Comparison of ENCODE assay signal across 8 mouse cellular contexts in genomic region chr2:173023371-173023851, GRCm38 (mm10). TPM values are rescaled to one million over a fixed set of nuclear protein-coding genes. Genes with fewer than 3 reads are reported as not detected.
DNase-seq lines count a peak whose midpoint lies in the region; ATAC-seq lines count a peak whose summit lies in the region.

No protein-coding gene starts in this region.

- no peaks in the 10 kb centered on the region; the same call in 1 of the 2 replicates for H3K36me3 ChIP-seq in kidney, embryonic 14.5 days (ENCODE audit: control insufficient read depth, insufficient read depth, low read length)
- H3K36me3 ChIP-seq in embryonic facial prominence, embryonic 11.5 days (replicated peaks; ENCODE audit: control insufficient read depth, insufficient read depth, low read depth, low read length): no peaks in the 10 kb centered on the region
- peaks cover 7% of the 10 kb centered on the region for H3K36me3 ChIP-seq in intestine, embryonic 14.5 days (ENCODE audit: control insufficient read depth, insufficient read depth, low read length)

- H3K9me3 ChIP-seq in kidney, embryonic 14.5 days (ENCODE audit: control insufficient read depth, low read length): no peaks in the 10 kb centered on the region
- H3K9me3 ChIP-seq in embryonic facial prominence, embryonic 11.5 days (replicated peaks; ENCODE audit: control insufficient read depth, low read length): no peaks in the 10 kb centered on the region
- no peaks in the 10 kb centered on the region for H3K9me3 ChIP-seq in intestine, embryonic 14.5 days (ENCODE audit: control insufficient read depth, low read length)

- ATAC-seq in kidney, embryonic 14.5 days (ENCODE audit: low FRiP score, low TSS enrichment): no peak
- ATAC-seq in embryonic facial prominence, embryonic 11.5 days (replicated peaks; ENCODE audit: insufficient number of reproducible peaks, low FRiP score, low TSS enrichment, low read depth): no peak
- no peak for ATAC-seq in intestine, embryonic 14.5 days (replicated peaks; ENCODE audit: low FRiP score, low TSS enrichment, low read depth)

- peaks cover 41% of the 10 kb centered on the region for H3K4me1 ChIP-seq in kidney, embryonic 14.5 days (ENCODE audit: control insufficient read depth, insufficient read depth, low read length)
- H3K4me1 ChIP-seq in embryonic facial prominence, embryonic 11.5 days (ENCODE audit: control insufficient read depth, insufficient read depth, low read length): peaks cover 7% of the 10 kb centered on the region
- H3K4me1 ChIP-seq in intestine, embryonic 14.5 days (replicated peaks; ENCODE audit: control insufficient read depth, insufficient read depth, low read length): peaks cover 30% of the 10 kb centered on the region

- H3K4me2 ChIP-seq in kidney, embryonic 14.5 days (replicated peaks; ENCODE audit: low read depth, low read length): peak overlapping the region; percentile 93
- H3K4me2 ChIP-seq in embryonic facial prominence, embryonic 11.5 days (ENCODE audit: low read depth, low read length): peak overlapping the region; percentile 88
- peak overlapping the region; percentile 75 for H3K4me2 ChIP-seq in intestine, embryonic 14.5 days (ENCODE audit: low read length)

- WGBS in kidney, embryonic 14.5 days: 81% methylated on average over 7 of the region's 7 CpGs
- WGBS in embryonic facial prominence, embryonic 11.5 days: 86% methylated on average over 7 of the region's 7 CpGs
- WGBS in intestine, embryonic 14.5 days: 79% methylated on average over 7 of the region's 7 CpGs

- H3K4me3 ChIP-seq in kidney, embryonic 14.5 days (ENCODE audit: low read length): peak overlapping the region; percentile 83; the same call in 1 of the 2 replicates
- peak overlapping the region; percentile 57 for H3K4me3 ChIP-seq in embryonic facial prominence, embryonic 11.5 days (ENCODE audit: low read depth, low read length)
- H3K4me3 ChIP-seq in intestine, embryonic 14.5 days (ENCODE audit: low read depth, low read length): peak overlapping the region; percentile 83

- DNase-seq in kidney, postnatal 4 days: no peak
- no peak for DNase-seq in embryonic facial prominence, embryonic 11.5 days (ENCODE audit: low spot score)
- DNase-seq in intestine, embryonic 14.5 days (ENCODE audit: low spot score): no peak
- DNase-seq in naive thymus-derived CD4-positive, alpha-beta T cell, adult 2 months (ENCODE audit: low read depth): peak; percentile 83
- DNase-seq in cerebellum, postnatal 10 days: no peak
- DNase-seq in embryo, embryonic 10.5 days (ENCODE audit: low spot score): no peak
- no peak for DNase-seq in left cerebral cortex, postnatal 36 days (ENCODE audit: low spot score in 2 of 2)

- intact Hi-C loops in left cerebral cortex, postnatal 36 days (cut with DNase I): loop anchor here (10.0 kb wide), 1 partner anchor 61 kb away; no protein-coding TSS in a partner anchor

- peak overlapping the region; percentile 72 for H3K9ac ChIP-seq in kidney, embryonic 14.5 days (ENCODE audit: low read depth, low read length)
- H3K9ac ChIP-seq in embryonic facial prominence, embryonic 11.5 days (replicated peaks; ENCODE audit: low read length): peak overlapping the region; percentile 1
- no peak overlapping the region; the same call in 1 of the 2 replicates for H3K9ac ChIP-seq in intestine, embryonic 14.5 days (ENCODE audit: low read length)

- no peak overlapping the region for H3K27ac ChIP-seq in kidney, embryonic 14.5 days (ENCODE audit: low read depth, low read length)
- H3K27ac ChIP-seq in embryonic facial prominence, embryonic 11.5 days (replicated peaks; ENCODE audit: low read depth, low read length): no peak overlapping the region
- H3K27ac ChIP-seq in intestine, embryonic 14.5 days (ENCODE audit: low read depth): no peak overlapping the region

- H3K27me3 ChIP-seq in kidney, embryonic 14.5 days (ENCODE audit: control insufficient read depth, insufficient read depth, low read length): peaks cover 6% of the 10 kb centered on the region; the same call in 1 of the 2 replicates
- H3K27me3 ChIP-seq in embryonic facial prominence, embryonic 11.5 days (ENCODE audit: control insufficient read depth, insufficient read depth, low read length): peaks cover 8% of the 10 kb centered on the region
- H3K27me3 ChIP-seq in intestine, embryonic 14.5 days (replicated peaks; ENCODE audit: control insufficient read depth, insufficient read depth, low read length): peaks cover 8% of the 10 kb centered on the region

RNA-seq across cellular contexts. Expression of gene Rbm38, which starts 3.1 kb away (rescaled TPM):
- polyA plus RNA-seq in kidney, embryonic 14.5 days (2014; fragmentation: Nextera tagmentation; extraction: Ambion mirVana): 41.3 and 42.6 TPM in 2 replicates
- 46.6 and 56.5 TPM in 2 replicates for polyA plus RNA-seq in embryonic facial prominence, embryonic 11.5 days (2014; fragmentation: Nextera tagmentation; extraction: Ambion mirVana)
- polyA plus RNA-seq in intestine, embryonic 14.5 days (2014; fragmentation: Nextera tagmentation; extraction: Ambion mirVana): 49.4 and 53.0 TPM in 2 replicates
- 1 to 10 TPM; 3.0 to 3.6 TPM for total RNA-seq in left cerebral cortex, postnatal 36 days (2021)

RNA-seq across cellular contexts. Expression of gene Rae1, which starts 23.5 kb away (rescaled TPM):
- polyA plus RNA-seq in kidney, embryonic 14.5 days (2014; fragmentation: Nextera tagmentation; extraction: Ambion mirVana): 131 and 155 TPM in 2 replicates
- 155 and 158 TPM in 2 replicates for polyA plus RNA-seq in embryonic facial prominence, embryonic 11.5 days (2014; fragmentation: Nextera tagmentation; extraction: Ambion mirVana)
- 143 and 150 TPM in 2 replicates for polyA plus RNA-seq in intestine, embryonic 14.5 days (2014; fragmentation: Nextera tagmentation; extraction: Ambion mirVana)
- 10 to 100 TPM; 57.9 to 58.8 TPM for total RNA-seq in left cerebral cortex, postnatal 36 days (2021)

RNA-seq across cellular contexts. Expression of gene Spo11, which starts 45.9 kb away (rescaled TPM):
- polyA plus RNA-seq in kidney, embryonic 14.5 days (2014; fragmentation: Nextera tagmentation; extraction: Ambion mirVana): 0.17 and 0.34 TPM in 2 replicates
- polyA plus RNA-seq in embryonic facial prominence, embryonic 11.5 days (2014; fragmentation: Nextera tagmentation; extraction: Ambion mirVana): 0.94 and 1.4 TPM in 2 replicates
- polyA plus RNA-seq in intestine, embryonic 14.5 days (2014; fragmentation: Nextera tagmentation; extraction: Ambion mirVana): 0.04 TPM in 1 of 2 replicates, not detected in the other
- total RNA-seq in left cerebral cortex, postnatal 36 days (2021): under 1 TPM; 0.17 to 0.70 TPM
